Mouse (Mus musculus): ENCODE measurements around the gene Trim67. TPM values are rescaled to one million over a fixed set of nuclear protein-coding genes. Genes with fewer than 3 reads are reported as not detected.

Gene Trim67
- polyA plus RNA-seq, 1 experiment from 2014 or later: 0.19 TPM

DNA sequence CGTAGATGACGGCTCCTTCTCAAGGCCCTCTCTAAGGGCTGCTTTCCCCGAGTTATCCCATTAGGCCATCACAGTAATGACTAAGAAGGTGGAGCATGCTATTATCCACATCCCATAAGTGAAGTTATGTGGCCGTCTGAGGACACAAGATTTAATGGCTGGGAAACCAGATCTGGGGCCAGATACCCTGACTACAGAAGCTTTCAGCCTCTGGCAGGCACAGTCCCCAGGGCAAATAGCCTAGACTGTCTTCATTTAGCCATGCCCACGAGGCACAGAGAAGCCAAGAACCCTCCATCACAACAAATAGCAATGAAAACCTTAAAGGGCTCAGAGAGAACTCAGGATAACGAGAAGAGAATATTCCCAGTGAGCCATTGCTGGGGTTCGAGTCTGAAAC, 29.8 kb upstream of the Trim67 start:
- ATAC-seq (replicated peaks; ENCODE audit: insufficient number of reproducible peaks, insufficient read depth, low FRiP score, low read depth): no peak
- Histone ChIP-seq H3K9ac (no peak overlapping the region), H3K27me3 (no peaks in the 10 kb centered on the region), H3K9me3 (replicated peaks) (no peaks in the 10 kb centered on the region), H3K4me1 (replicated peaks) (no peaks in the 10 kb centered on the region), H3K4me3 (no peak overlapping the region), H3K4me2 (no peak overlapping the region), H3K36me3 (no peaks in the 10 kb centered on the region), H3K27ac (no peak overlapping the region)
- 65% methylated on average over 7 of the region's 7 CpGs for WGBS

GRCm38 (mm10) chr8:124772389-124772788, 20.5 kb upstream of the Trim67 start:
- whole genome bisulfite sequencing: 58% methylated on average over 2 of the region's 2 CpGs
- Histone ChIP-seq H3K27me3 (peaks cover 9% of the 10 kb centered on the region; the same call in 1 of the 2 replicates), H3K27ac (no peak overlapping the region), H3K4me3 (no peak overlapping the region), H3K4me2 (no peak overlapping the region), H3K36me3 (no peaks in the 10 kb centered on the region), H3K4me1 (replicated peaks) (peaks cover 9% of the 10 kb centered on the region), H3K9me3 (replicated peaks) (no peaks in the 10 kb centered on the region), H3K9ac (no peak overlapping the region)
- ATAC-seq (replicated peaks; ENCODE audit: insufficient number of reproducible peaks, insufficient read depth, low FRiP score, low read depth): no peak; the same call in 1 of the 2 replicates

- no peak overlapping the region for H3K27ac ChIP-seq
- no peaks in the 10 kb centered on the region for H3K36me3 ChIP-seq
- peaks cover 18% of the 10 kb centered on the region for H3K4me1 ChIP-seq (replicated peaks)
- WGBS: 17% methylated on average over 16 of the region's 16 CpGs
- peaks cover 9% of the 10 kb centered on the region; the same call in 1 of the 2 replicates for H3K27me3 ChIP-seq
- no peak for ATAC-seq (replicated peaks; ENCODE audit: insufficient number of reproducible peaks, insufficient read depth, low FRiP score, low read depth)
- no peak overlapping the region for H3K4me3 ChIP-seq
- H3K9me3 ChIP-seq (replicated peaks): no peaks in the 10 kb centered on the region
- no peak overlapping the region for H3K9ac ChIP-seq
- H3K4me2 ChIP-seq: peak overlapping the region; percentile 48
Observed at GRCm38 (mm10) chr8:124775695-124776094, 17.2 kb upstream of the Trim67 start.

DNA sequence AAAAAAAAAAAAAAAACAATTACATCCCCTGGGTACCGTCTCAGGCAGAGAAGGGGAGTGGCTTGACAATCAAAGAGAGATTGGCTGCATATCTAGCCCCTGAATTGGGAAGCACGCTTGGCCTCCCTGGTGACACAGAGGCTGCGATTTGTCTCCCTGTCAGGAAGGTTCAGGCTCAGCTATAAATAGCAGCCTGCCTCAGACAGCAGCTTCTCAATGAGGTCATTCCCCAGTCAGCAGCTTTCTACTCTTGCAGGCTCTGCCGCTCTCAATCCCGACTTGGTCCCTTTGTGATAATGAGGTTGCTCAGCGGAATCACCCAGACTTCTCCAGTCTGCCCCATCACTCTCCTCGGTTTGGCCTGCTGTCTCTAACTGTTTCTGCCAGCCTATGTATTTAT, 12.7 kb upstream of the Trim67 start:
- H3K27me3 ChIP-seq: peaks cover 8% of the 10 kb centered on the region
- H3K4me3 ChIP-seq: no peak overlapping the region
- no peaks in the 10 kb centered on the region for H3K9me3 ChIP-seq (replicated peaks)
- peak overlapping the region; percentile 86 for H3K27ac ChIP-seq
- ATAC-seq (replicated peaks; ENCODE audit: insufficient number of reproducible peaks, insufficient read depth, low FRiP score, low read depth): peak; percentile 89
- 0 out of 2 replicates have a peak overlapping the region, but pooled peaks have one; percentile 50 for H3K9ac ChIP-seq
- peak overlapping the region; percentile 47 for H3K4me2 ChIP-seq
- no peaks in the 10 kb centered on the region for H3K36me3 ChIP-seq
- 2% methylated on average over 7 of the region's 7 CpGs for WGBS
- H3K4me1 ChIP-seq (replicated peaks): peaks cover 24% of the 10 kb centered on the region

- Histone ChIP-seq H3K9ac (no peak overlapping the region), H3K36me3 (no peaks in the 10 kb centered on the region), H3K27ac (no peak overlapping the region)
Observed at GRCm38 (mm10) chr8:124782431-124782830, 10.5 kb upstream of the Trim67 start.

DNA sequence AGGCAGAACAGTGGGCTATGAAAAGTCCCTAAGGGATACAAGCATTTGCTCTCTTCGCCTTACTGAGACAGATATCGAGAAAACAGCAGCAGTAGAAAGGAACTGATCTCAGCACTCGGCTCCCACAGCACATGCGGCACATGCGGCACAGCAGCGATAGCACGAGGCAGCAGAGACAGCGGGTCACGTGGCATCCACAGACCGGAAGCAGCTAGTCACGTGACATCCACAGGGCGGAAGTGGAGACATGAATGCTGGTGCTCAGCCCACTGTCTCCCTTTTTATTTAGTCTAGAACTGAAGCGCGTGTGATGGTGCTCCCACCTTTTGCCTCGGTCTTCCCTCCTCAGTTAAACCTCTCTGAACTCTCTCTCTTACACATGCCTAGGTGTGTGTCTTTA, 9.7 kb upstream of the Trim67 start:
- no peaks in the 10 kb centered on the region for H3K9me3 ChIP-seq (replicated peaks)
- H3K9ac ChIP-seq: no peak overlapping the region
- 72% methylated on average over 15 of the region's 15 CpGs for WGBS
- peaks cover 22% of the 10 kb centered on the region for H3K4me1 ChIP-seq (replicated peaks)
- no peak overlapping the region for H3K27ac ChIP-seq
- no peak for ATAC-seq (replicated peaks; ENCODE audit: insufficient number of reproducible peaks, insufficient read depth, low FRiP score, low read depth)
- no peak overlapping the region for H3K4me3 ChIP-seq
- no peak overlapping the region for H3K4me2 ChIP-seq
- H3K36me3 ChIP-seq: no peaks in the 10 kb centered on the region
- H3K27me3 ChIP-seq: peaks cover 3% of the 10 kb centered on the region; the same call in 1 of the 2 replicates

More at GRCm38 (mm10) chr8:124782431-124782830, 10.5 kb upstream of the Trim67 start:
- no peak overlapping the region for H3K4me3 ChIP-seq
- WGBS: 78% methylated on average over 3 of the region's 3 CpGs
- H3K27me3 ChIP-seq: peaks cover 3% of the 10 kb centered on the region; the same call in 1 of the 2 replicates
- no peak for ATAC-seq (replicated peaks; ENCODE audit: insufficient number of reproducible peaks, insufficient read depth, low FRiP score, low read depth)
- peaks cover 22% of the 10 kb centered on the region for H3K4me1 ChIP-seq (replicated peaks)
- no peaks in the 10 kb centered on the region for H3K9me3 ChIP-seq (replicated peaks)
- H3K4me2 ChIP-seq: no peak overlapping the region

DNA sequence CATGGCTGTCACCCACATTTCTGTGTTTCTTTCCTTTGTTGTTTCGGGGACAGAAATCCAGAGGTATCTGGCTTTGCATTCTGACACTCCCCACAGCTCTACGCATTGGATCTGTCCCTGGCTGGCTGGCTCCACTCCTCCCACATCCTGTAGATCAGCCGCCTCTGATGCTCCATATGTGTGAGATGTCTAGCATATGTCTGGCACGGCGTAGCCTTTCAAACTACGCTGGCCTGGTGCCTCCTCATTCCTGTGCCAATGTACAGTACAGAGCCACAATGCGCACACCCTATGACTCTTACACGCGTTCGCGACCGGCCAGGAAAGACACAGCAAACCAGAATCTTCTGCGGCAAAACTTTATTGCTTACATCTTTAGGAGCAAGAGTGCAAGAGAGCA, 8.3 kb upstream of the Trim67 start:
- no peak for ATAC-seq (replicated peaks; ENCODE audit: insufficient number of reproducible peaks, insufficient read depth, low FRiP score, low read depth)
- Histone ChIP-seq H3K9ac (no peak overlapping the region), H3K4me3 (no peak overlapping the region), H3K36me3 (no peaks in the 10 kb centered on the region), H3K4me2 (no peak overlapping the region), H3K27me3 (peaks cover 3% of the 10 kb centered on the region; the same call in 1 of the 2 replicates), H3K27ac (no peak overlapping the region), H3K4me1 (replicated peaks) (peaks cover 20% of the 10 kb centered on the region), H3K9me3 (replicated peaks) (no peaks in the 10 kb centered on the region)
- 87% methylated on average over 13 of the region's 13 CpGs for WGBS

DNA sequence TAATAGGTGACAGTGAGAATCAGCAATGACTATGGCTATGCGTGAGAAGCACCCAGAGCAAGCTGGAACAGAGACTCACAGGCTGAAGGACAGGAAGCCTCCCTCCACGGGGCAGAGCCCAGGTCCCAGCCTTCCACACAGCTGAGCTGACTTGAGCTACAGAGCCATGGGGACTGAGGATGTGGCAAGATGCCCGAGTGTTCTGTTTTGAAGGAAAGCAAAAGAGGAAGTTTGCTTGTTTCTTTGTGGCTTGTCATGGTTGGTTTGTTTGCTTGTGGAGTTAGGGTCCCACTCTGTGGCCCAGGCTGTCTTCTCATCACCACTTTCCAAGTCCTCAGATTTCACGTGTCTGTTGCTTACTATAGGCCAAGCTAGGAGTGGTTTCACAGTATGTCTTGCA, 2.2 kb upstream of the Trim67 start:
- Histone ChIP-seq H3K36me3 (no peaks in the 10 kb centered on the region), H3K9ac (no peak overlapping the region), H3K4me1 (replicated peaks) (peaks cover 34% of the 10 kb centered on the region), H3K9me3 (replicated peaks) (no peaks in the 10 kb centered on the region), H3K27me3 (peaks cover 48% of the 10 kb centered on the region), H3K27ac (no peak overlapping the region), H3K4me2 (no peak overlapping the region), H3K4me3 (no peak overlapping the region)
- 65% methylated on average over 4 of the region's 4 CpGs for WGBS
- ATAC-seq (replicated peaks; ENCODE audit: insufficient number of reproducible peaks, insufficient read depth, low FRiP score, low read depth): no peak

- Histone ChIP-seq H3K4me2 (peak overlapping the region; percentile 100), H3K36me3 (no peaks in the 10 kb centered on the region), H3K27me3 (peaks cover 59% of the 10 kb centered on the region), H3K4me3 (peak overlapping the region; percentile 65), H3K9ac (peak overlapping the region; percentile 22; the same call in 1 of the 2 replicates), H3K27ac (no peak overlapping the region), H3K9me3 (replicated peaks) (no peaks in the 10 kb centered on the region), H3K4me1 (replicated peaks) (peaks cover 34% of the 10 kb centered on the region)
- 35% methylated on average over 4 of the region's 4 CpGs for WGBS
- no peak for ATAC-seq (replicated peaks; ENCODE audit: insufficient number of reproducible peaks, insufficient read depth, low FRiP score, low read depth)
Observed at GRCm38 (mm10) chr8:124791751-124792150, 1.1 kb upstream of the Trim67 start.

- Histone ChIP-seq H3K4me2 (peak overlapping the region; percentile 100), H3K27me3 (peaks cover 64% of the 10 kb centered on the region), H3K9ac (peak overlapping the region; percentile 22; the same call in 1 of the 2 replicates), H3K4me3 (peak overlapping the region; percentile 65), H3K4me1 (replicated peaks) (peaks cover 34% of the 10 kb centered on the region), H3K9me3 (replicated peaks) (no peaks in the 10 kb centered on the region), H3K36me3 (no peaks in the 10 kb centered on the region), H3K27ac (0 out of 2 replicates have a peak overlapping the region, but pooled peaks have one; percentile 39)
- no peak for ATAC-seq (replicated peaks; ENCODE audit: insufficient number of reproducible peaks, insufficient read depth, low FRiP score, low read depth)
- WGBS: under 1% methylated on average over 32 of the region's 32 CpGs
Observed at GRCm38 (mm10) chr8:124792186-124792585, 706 bp upstream of the Trim67 start.

DNA sequence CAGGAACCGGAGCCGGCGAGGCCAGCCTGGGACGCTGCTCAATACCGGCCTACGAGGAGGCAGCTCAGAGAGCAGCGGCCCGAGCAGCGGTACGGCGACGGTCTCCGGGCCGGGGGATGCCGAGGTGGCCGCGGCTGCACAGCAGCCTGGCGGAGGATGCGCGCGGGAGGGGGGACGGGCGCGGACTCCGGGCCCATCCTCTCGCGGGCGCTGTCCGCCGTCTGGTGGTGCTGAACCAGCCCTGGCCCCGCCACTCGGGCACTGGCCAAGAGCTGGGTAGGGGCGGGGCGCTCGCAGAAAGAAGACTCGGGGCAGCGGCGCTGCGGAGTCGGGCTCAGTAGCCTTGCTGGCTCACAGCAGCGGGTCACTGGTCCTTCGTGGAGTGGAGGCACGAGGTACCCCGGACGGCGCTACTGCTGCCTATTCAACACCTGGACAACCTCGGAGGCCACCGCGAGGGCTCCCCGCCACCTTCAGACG, 320 bp downstream of the Trim67 start:
- Histone ChIP-seq H3K4me1 (replicated peaks) (peaks cover 34% of the 10 kb centered on the region), H3K27me3 (peaks cover 66% of the 10 kb centered on the region), H3K9me3 (replicated peaks) (no peaks in the 10 kb centered on the region), H3K4me2 (peak overlapping the region; percentile 100), H3K4me3 (peak overlapping the region; percentile 65), H3K27ac (peak overlapping the region; percentile 50), H3K9ac (peak overlapping the region; percentile 22; the same call in 1 of the 2 replicates), H3K36me3 (no peaks in the 10 kb centered on the region)
- WGBS: under 1% methylated on average over 51 of the region's 51 CpGs
- peak; percentile 83 for ATAC-seq (replicated peaks; ENCODE audit: insufficient number of reproducible peaks, insufficient read depth, low FRiP score, low read depth)

All from heart, embryonic 15.5 days (tissue).